Mouse (Mus musculus) hindbrain, postnatal 0 days (tissue): ENCODE data around the gene Sik3. TPM values are rescaled to one million over a fixed set of nuclear protein-coding genes. Genes with fewer than 3 reads are reported as not detected.
"Not testable (repeated sequence)": the region's sequence is repeated elsewhere in the genome, so short reads cannot be mapped to it uniquely, and the experiment has no call there.

Experiments
- ATAC-seq: fragments of 200-750 bp; cut with Nextera tagmentation; 2 replicates; pipeline ENCODE4 v1.8.0; 2017; ENCODE audit warnings: mild to moderate bottlenecking, moderate TSS enrichment, moderate library complexity
- DNase-seq: peaks from one replicate; pipeline ENCODE4 v3.0.0-alpha.2; 2015; ENCODE audit warnings: low spot score
- H3K27ac ChIP-seq: fragments of 300-500 bp; sonication (generic); 2 replicates; pipeline ENCODE4 v1.5.1; 2014; ENCODE audit warnings: mild to moderate bottlenecking
- H3K27me3 ChIP-seq: fragments of 300-500 bp; sonication (generic); 2 replicates; pipeline ENCODE4 v1.6.1; 2014; ENCODE audit warnings: low read length, mixed read lengths; ENCODE audit not compliant: insufficient read depth
- H3K36me3 ChIP-seq: fragments of 300-500 bp; sonication (generic); 2 replicates; pipeline ENCODE4 v1.6.1; 2014; ENCODE audit warnings: low read length, mixed read lengths; ENCODE audit not compliant: insufficient read depth
- H3K4me1 ChIP-seq: fragments of 300-500 bp; sonication (generic); 2 replicates; pipeline ENCODE4 v1.6.1; 2014; ENCODE audit warnings: antibody characterized with exemption, low read length, mixed read lengths; ENCODE audit not compliant: insufficient read depth
- H3K4me2 ChIP-seq: fragments of 300-500 bp; sonication (generic); 2 replicates; pipeline ENCODE4 v1.6.1; 2014; ENCODE audit warnings: low read depth, mild to moderate bottlenecking, low read length, moderate library complexity, mixed read lengths
- H3K4me3 ChIP-seq: fragments of 300-500 bp; sonication (generic); 2 replicates; pipeline ENCODE4 v1.5.1; 2014; ENCODE audit warnings: low read length
- H3K9ac ChIP-seq: fragments of 300-500 bp; sonication (generic); replicated peaks from 2 replicates; pipeline ENCODE4 v1.6.1; 2014; ENCODE audit warnings: mild to moderate bottlenecking, low read length, moderate library complexity, mixed read lengths
- H3K9me3 ChIP-seq: fragments of 300-500 bp; sonication (generic); 2 replicates; pipeline ENCODE4 v1.6.1; 2016; ENCODE audit warnings: low read length, mixed read lengths
- CTCF ChIP-seq: IDR thresholded peaks from 2 replicates; pipeline ENCODE4 v1.5.1; 2016; ENCODE audit warnings: antibody characterized with exemption, control low read depth, low read depth
- WGBS: fragments of 180-500 bp; shearing (Covaris S2); extraction: QIAGEN DNeasy Blood & Tissue Kit; methylation state at CpG from one replicate; pipeline ENCODE4 v1.1.7; 2014; 5-methylcytosine and 5-hydroxymethylcytosine counted together
- polyA plus RNA-seq: library from polyadenylated mRNA; unstranded; fragments of >200 nt; fragmentation: Nextera tagmentation; extraction: Ambion mirVana; gene quantifications from 2 replicates; pipeline ENCODE4 v1.2.1, GENCODE M21; 2015
- total RNA-seq: library from RNA; depleted of rRNA; stranded (reverse); fragments of >200 nt; gene quantifications from 2 replicates; pipeline ENCODE4 v1.2.3, GENCODE M21; 2014

Gene Sik3
- total and polyA plus RNA-seq, 2 experiments from 2014 or later: 12.5 to 37.1 TPM

- DNase-seq (no peak), ATAC-seq (no peak)
- no peaks in the 10 kb centered on the region for H3K36me3 ChIP-seq
- H3K9ac ChIP-seq: no peak overlapping the region
- no peak overlapping the region for H3K27ac ChIP-seq
- no peaks in the 10 kb centered on the region for H3K9me3 ChIP-seq
- TF ChIP-seq CTCF: no peak
- WGBS: 59% methylated on average over 7 of the region's 7 CpGs
- no peak overlapping the region for H3K4me3 ChIP-seq
- H3K4me1 ChIP-seq: 0 out of 2 replicates have a peak, but pooled peaks cover 9% of the 10 kb centered on the region
- H3K4me2 ChIP-seq: no peak overlapping the region
- no peaks in the 10 kb centered on the region for H3K27me3 ChIP-seq
These were observed 137.5 kb downstream of the Sik3 start for GRCm38 (mm10) chr9:46150116-46150515.

GRCm38 (mm10) chr9:46150890-46151703 is 138.5 kb downstream of the Sik3 start:
- ATAC-seq: no peak
- H3K9me3 ChIP-seq: no peaks in the 10 kb centered on the region
- no peak overlapping the region for H3K4me2 ChIP-seq
- no peak for TF ChIP-seq CTCF
- no peaks in the 10 kb centered on the region for H3K27me3 ChIP-seq
- peak overlapping the region; percentile 33; the same call in 1 of the 2 replicates for H3K27ac ChIP-seq
- H3K36me3 ChIP-seq: no peaks in the 10 kb centered on the region
- H3K4me3 ChIP-seq: no peak overlapping the region
- 0 out of 2 replicates have a peak, but pooled peaks cover 9% of the 10 kb centered on the region for H3K4me1 ChIP-seq
- 63% methylated on average over 2 of the region's 2 CpGs for WGBS
- no peak for DNase-seq
- H3K9ac ChIP-seq: no peak overlapping the region

- WGBS: 83% methylated on average over 6 of the region's 6 CpGs
- no peak overlapping the region for H3K4me3 ChIP-seq
- no peak overlapping the region for H3K9ac ChIP-seq
- ATAC-seq (no peak), DNase-seq (no peak)
- no peak for TF ChIP-seq CTCF
- H3K36me3 ChIP-seq: no peaks in the 10 kb centered on the region
- H3K4me1 ChIP-seq: 0 out of 2 replicates have a peak, but pooled peaks cover 9% of the 10 kb centered on the region
- no peak overlapping the region for H3K4me2 ChIP-seq
- H3K27ac ChIP-seq: 0 out of 2 replicates have a peak overlapping the region, but pooled peaks have one; percentile 33
- no peaks in the 10 kb centered on the region for H3K9me3 ChIP-seq
- no peaks in the 10 kb centered on the region for H3K27me3 ChIP-seq
These were observed 139.1 kb downstream of the Sik3 start for GRCm38 (mm10) chr9:46151704-46152040.

- no peak for TF ChIP-seq CTCF
- H3K4me3 ChIP-seq: no peak overlapping the region
- 68% methylated on average over 8 of the region's 8 CpGs for WGBS
- no peaks in the 10 kb centered on the region for H3K9me3 ChIP-seq
- no peaks in the 10 kb centered on the region for H3K27me3 ChIP-seq
- H3K4me1 ChIP-seq: 0 out of 2 replicates have a peak, but pooled peaks cover 9% of the 10 kb centered on the region
- 0 out of 2 replicates have a peak overlapping the region, but pooled peaks have one; percentile 33 for H3K27ac ChIP-seq
- ATAC-seq (no peak), DNase-seq (no peak)
- H3K9ac ChIP-seq: no peak overlapping the region
- no peak overlapping the region for H3K4me2 ChIP-seq
- no peaks in the 10 kb centered on the region for H3K36me3 ChIP-seq
These were observed 139.7 kb downstream of the Sik3 start for GRCm38 (mm10) chr9:46152067-46153015.

GRCm38 (mm10) chr9:46154469-46154868 is 141.8 kb downstream of the Sik3 start:
- TF ChIP-seq CTCF: no peak
- DNase-seq (no peak), ATAC-seq (no peak)
- Histone ChIP-seq H3K27ac (no peak overlapping the region), H3K4me2 (no peak overlapping the region), H3K4me1 (0 out of 2 replicates have a peak, but pooled peaks cover 9% of the 10 kb centered on the region), H3K27me3 (no peaks in the 10 kb centered on the region), H3K4me3 (no peak overlapping the region), H3K9ac (no peak overlapping the region), H3K9me3 (no peaks in the 10 kb centered on the region), H3K36me3 (no peaks in the 10 kb centered on the region)
- WGBS: 68% methylated on average over 2 of the region's 2 CpGs

- Histone ChIP-seq H3K4me1 (0 out of 2 replicates have a peak, but pooled peaks cover 9% of the 10 kb centered on the region), H3K9ac (no peak overlapping the region), H3K36me3 (no peaks in the 10 kb centered on the region), H3K4me2 (no peak overlapping the region), H3K4me3 (no peak overlapping the region), H3K27me3 (no peaks in the 10 kb centered on the region), H3K27ac (no peak overlapping the region), H3K9me3 (no peaks in the 10 kb centered on the region)
- no peak for ATAC-seq
- WGBS: 72% methylated on average over 4 of the region's 4 CpGs
- no peak for TF ChIP-seq CTCF
- no peak for DNase-seq
These were observed 142.4 kb downstream of the Sik3 start for GRCm38 (mm10) chr9:46155026-46155425.

- WGBS: 95% methylated on average over 7 of the region's 8 CpGs
- H3K36me3 ChIP-seq, H3K9ac ChIP-seq, H3K27me3 ChIP-seq, H3K4me1 ChIP-seq, DNase-seq, ATAC-seq, H3K4me2 ChIP-seq, H3K4me3 ChIP-seq, H3K9me3 ChIP-seq, H3K27ac ChIP-seq: not testable (repeated sequence)
These were observed 143.2 kb downstream of the Sik3 start for GRCm38 (mm10) chr9:46155818-46156217.
